Mouse (Mus musculus) bone marrow, adult 2 months (tissue): Measurements from ENCODE around the gene Atp8a2.

Source experiments
- CTCF ChIP-seq: fragments of 200-500 bp; IDR thresholded peaks from 2 replicates; pipeline ENCODE4 v1.5.1; 2011; ENCODE audit warnings: low read length, control low read depth; ENCODE audit not compliant: control insufficient read depth, insufficient read depth
- POLR2A ChIP-seq: fragments of 200-500 bp; IDR thresholded peaks from 2 replicates; pipeline ENCODE4 v1.6.1; 2011; ENCODE audit warnings: low read depth, mild to moderate bottlenecking, control low read depth, low read length, borderline replicate concordance; ENCODE audit not compliant: control insufficient read depth

- no peak for TF ChIP-seq POLR2A
- TF ChIP-seq CTCF, result no peak
Observed at GRCm38 (mm10) chr14:60215000-60215399, 18.0 kb upstream of the Atp8a2 start.
